Mouse (Mus musculus): Measurements from ENCODE around the gene Zbtb3. TPM values are rescaled to one million over a fixed set of nuclear protein-coding genes. Genes with fewer than 3 reads are reported as not detected.

The Zbtb3 gene
- polyA plus RNA-seq, 1 experiment = 40.5 TPM

GRCm38 (mm10) chr19:8852236-8852928, 50.0 kb downstream of the Zbtb3 start:
- TF ChIP-seq CTCF (IDR thresholded peaks at IDR 0.05; ENCODE audit: control insufficient read depth, insufficient read depth, insufficient replicate concordance, low read depth, low read length) (no peak), POLR2A (IDR thresholded peaks at IDR 0.05; ENCODE audit: control insufficient read depth, low read depth, low read length) (no peak)
- H3K4me1 ChIP-seq (ENCODE audit: control insufficient read depth, insufficient read depth, low read length) = peaks cover 11% of the 10 kb centered on the region
- no peak overlapping the region for H3K4me3 ChIP-seq (ENCODE audit: control insufficient read depth, low read depth, low read length)
- no peak overlapping the region for H3K27ac ChIP-seq (ENCODE audit: control insufficient read depth, insufficient read depth, low read depth, low read length)
- H3K36me3 ChIP-seq (ENCODE audit: control insufficient read depth, insufficient read depth, low read length) = no peaks in the 10 kb centered on the region
- H3K27me3 ChIP-seq (ENCODE audit: control insufficient read depth, insufficient read depth, low read length) = no peaks in the 10 kb centered on the region

GRCm38 (mm10) chr19:8853117-8853516, 50.8 kb downstream of the Zbtb3 start:
- peaks cover 11% of the 10 kb centered on the region for H3K4me1 ChIP-seq (ENCODE audit: control insufficient read depth, insufficient read depth, low read length)
- no peaks in the 10 kb centered on the region for H3K27me3 ChIP-seq (ENCODE audit: control insufficient read depth, insufficient read depth, low read length)
- no peaks in the 10 kb centered on the region for H3K36me3 ChIP-seq (ENCODE audit: control insufficient read depth, insufficient read depth, low read length)
- no peak overlapping the region for H3K4me3 ChIP-seq (ENCODE audit: control insufficient read depth, low read depth, low read length)
- no peak for TF ChIP-seq POLR2A (IDR thresholded peaks at IDR 0.05; ENCODE audit: control insufficient read depth, low read depth, low read length)
- no peak for TF ChIP-seq CTCF (IDR thresholded peaks at IDR 0.05; ENCODE audit: control insufficient read depth, insufficient read depth, insufficient replicate concordance, low read depth, low read length)
- H3K27ac ChIP-seq (ENCODE audit: control insufficient read depth, insufficient read depth, low read depth, low read length) = no peak overlapping the region

Other genes starting within 250 kb of the Zbtb3 start
- gene Slc22a8, start 211.3 kb upstream of the Zbtb3 start, polyA plus RNA-seq (2012; rRNA removed) = 0.04 and 0.05 TPM in 2 replicates
- not detected in 2 replicates for gene Slc22a6, start 184.5 kb upstream of the Zbtb3 start, polyA plus RNA-seq (2012; rRNA removed)
- 0.58 and 0.99 TPM in 2 replicates for gene Chrm1, start 138.8 kb upstream of the Zbtb3 start, polyA plus RNA-seq (2012; rRNA removed)
- 111 and 121 TPM in 2 replicates for gene Slc3a2, start 79.2 kb upstream of the Zbtb3 start, polyA plus RNA-seq (2012; rRNA removed)
- gene Wdr74, start 66.7 kb upstream of the Zbtb3 start, polyA plus RNA-seq (2012; rRNA removed) = 18.3 and 21.8 TPM in 2 replicates
- 670 and 676 TPM in 2 replicates for gene 1700092M07Rik, start 61.8 kb upstream of the Zbtb3 start, polyA plus RNA-seq (2012; rRNA removed)
- 61.5 and 62.8 TPM in 2 replicates for gene Stx5a, start 61.1 kb upstream of the Zbtb3 start, polyA plus RNA-seq (2012; rRNA removed)
- gene Nxf1, start 45.5 kb upstream of the Zbtb3 start, polyA plus RNA-seq (2012; rRNA removed) = 166 and 174 TPM in 2 replicates
- 15.8 and 17.0 TPM in 2 replicates for gene Tmem223, start 31.6 kb upstream of the Zbtb3 start, polyA plus RNA-seq (2012; rRNA removed)
- gene Tmem179b, start 28.1 kb upstream of the Zbtb3 start, polyA plus RNA-seq (2012; rRNA removed) = 29.7 and 30.8 TPM in 2 replicates
- 28.1 and 36.2 TPM in 2 replicates for gene Taf6l, start 16.1 kb upstream of the Zbtb3 start, polyA plus RNA-seq (2012; rRNA removed)
- gene Polr2g, start 4.0 kb upstream of the Zbtb3 start, polyA plus RNA-seq (2012; rRNA removed) = 38.4 and 48.4 TPM in 2 replicates
- 6.8 and 7.9 TPM in 2 replicates for gene Ttc9c, start 16.8 kb downstream of the Zbtb3 start, polyA plus RNA-seq (2012; rRNA removed)
- gene Hnrnpul2, start 17.5 kb downstream of the Zbtb3 start, polyA plus RNA-seq (2012; rRNA removed) = 12.9 and 14.9 TPM in 2 replicates
- gene AC129217.1, start 27.2 kb downstream of the Zbtb3 start, polyA plus RNA-seq (2012; rRNA removed) = 0.64 and 1.9 TPM in 2 replicates
- gene Bscl2, start 34.9 kb downstream of the Zbtb3 start, polyA plus RNA-seq (2012; rRNA removed) = 743 and 750 TPM in 2 replicates
- 2.0 and 2.4 TPM in 2 replicates for gene Gng3, start 36.6 kb downstream of the Zbtb3 start, polyA plus RNA-seq (2012; rRNA removed)
- 0.37 and 0.40 TPM in 2 replicates for gene Lrrn4cl, start 48.2 kb downstream of the Zbtb3 start, polyA plus RNA-seq (2012; rRNA removed)
- gene Ubxn1, start 68.9 kb downstream of the Zbtb3 start, polyA plus RNA-seq (2012; rRNA removed) = 83.7 and 92.2 TPM in 2 replicates
- gene Uqcc3, start 78.4 kb downstream of the Zbtb3 start, polyA plus RNA-seq (2012; rRNA removed) = 40.0 and 41.0 TPM in 2 replicates
- gene Lbhd1, start 81.2 kb downstream of the Zbtb3 start, polyA plus RNA-seq (2012; rRNA removed) = 1.1 and 1.9 TPM in 2 replicates
- gene Gm49403, start 81.4 kb downstream of the Zbtb3 start, polyA plus RNA-seq (2012; rRNA removed) = not detected in 2 replicates
- gene 1810009A15Rik, start 86.3 kb downstream of the Zbtb3 start, polyA plus RNA-seq (2012; rRNA removed) = 48.2 and 48.4 TPM in 2 replicates
- gene Gm49416, start 86.4 kb downstream of the Zbtb3 start, polyA plus RNA-seq (2012; rRNA removed) = 1.1 TPM in 1 of 2 replicates, not detected in the other
- 6.6 and 6.7 TPM in 2 replicates for gene Ints5, start 90.5 kb downstream of the Zbtb3 start, polyA plus RNA-seq (2012; rRNA removed)
- gene Ganab, start 95.5 kb downstream of the Zbtb3 start, polyA plus RNA-seq (2012; rRNA removed) = 49.9 and 57.0 TPM in 2 replicates
- gene B3gat3, start 117.8 kb downstream of the Zbtb3 start, polyA plus RNA-seq (2012; rRNA removed) = 19.5 and 20.4 TPM in 2 replicates
- 11.6 and 13.7 TPM in 2 replicates for gene Rom1, start 126.8 kb downstream of the Zbtb3 start, polyA plus RNA-seq (2012; rRNA removed)
- 4.9 and 5.7 TPM in 2 replicates for gene Eml3, start 127.0 kb downstream of the Zbtb3 start, polyA plus RNA-seq (2012; rRNA removed)
- 14.0 and 14.5 TPM in 2 replicates for gene Mta2, start 139.3 kb downstream of the Zbtb3 start, polyA plus RNA-seq (2012; rRNA removed)
- 38.2 and 38.6 TPM in 2 replicates for gene Tut1, start 151.3 kb downstream of the Zbtb3 start, polyA plus RNA-seq (2012; rRNA removed)
- 442 and 506 TPM in 2 replicates for gene Eef1g, start 164.5 kb downstream of the Zbtb3 start, polyA plus RNA-seq (2012; rRNA removed)
- 1.6 and 2.3 TPM in 2 replicates for gene Ahnak, start 186.7 kb downstream of the Zbtb3 start, polyA plus RNA-seq (2012; rRNA removed)

Measured in testis, adult 2 months (tissue).